Mouse (Mus musculus) heart, postnatal 0 days (tissue): ENCODE data around the gene Ugdh.

Experiments
- CTCF ChIP-seq: IDR thresholded peaks from 2 replicates; pipeline ENCODE4 v1.5.1; 2016; ENCODE audit warnings: antibody characterized with exemption, control low read depth, low read depth
- EP300 ChIP-seq: IDR thresholded peaks from 2 replicates; pipeline ENCODE4 v1.6.1; 2016; ENCODE audit warnings: antibody characterized with exemption, low read depth

GRCm38 (mm10) chr5:65448941-65449340 is 13.2 kb upstream of the Ugdh start:
- TF ChIP-seq CTCF (no peak), EP300 (no peak)
